Mouse (Mus musculus): ENCODE data around the gene Mybpc1. TPM values are rescaled to one million over a fixed set of nuclear protein-coding genes. Genes with fewer than 3 reads are reported as not detected.

The Mybpc1 gene
- total RNA-seq (2021), result 100 to 1,000 TPM in 1 of 2 experiments, 10 to 100 TPM in 1; 43.0 to 253 TPM
- long read RNA-seq, experiment 1, transcript Mybpc1-202 (29 exons, 3,922 nt), result major isoform, 12 of 41 reads
- long read RNA-seq, experiment 1, partial matches to known transcripts, result 9 of 41 reads
- long read RNA-seq, experiment 1, other reads (novel, unspliced or antisense), result 20 of 41 reads
- long read RNA-seq, experiment 2, partial matches to known transcripts, result 0 of 10 reads
- long read RNA-seq, experiment 2, other reads (novel, unspliced or antisense), result 9 of 10 reads

DNA sequence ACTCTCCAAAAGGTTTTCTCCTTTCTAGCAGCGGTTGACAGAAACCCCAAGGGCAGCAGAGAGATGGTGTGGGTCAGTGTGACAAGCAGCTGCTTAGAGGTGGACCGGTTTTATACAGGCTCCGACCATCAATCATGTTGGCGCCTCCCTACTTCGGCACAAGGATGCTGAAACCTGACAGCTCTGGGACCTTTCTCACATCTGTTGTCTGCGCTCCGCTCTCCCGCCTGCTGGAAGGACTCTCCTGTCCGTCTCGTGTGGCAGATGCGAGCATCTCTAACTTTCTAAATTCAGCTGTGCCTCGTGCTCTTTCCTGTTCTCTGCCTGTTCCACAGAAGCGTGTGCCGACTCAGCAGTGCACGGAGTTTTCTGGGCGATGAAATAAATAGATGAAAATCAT lies at the start of gene Mybpc1:
TSS of gene Mybpc1 (minus strand) at position 210 of the 400 bp plus-strand sequence.
- peak; percentile 10 for DNase-seq

DNA sequence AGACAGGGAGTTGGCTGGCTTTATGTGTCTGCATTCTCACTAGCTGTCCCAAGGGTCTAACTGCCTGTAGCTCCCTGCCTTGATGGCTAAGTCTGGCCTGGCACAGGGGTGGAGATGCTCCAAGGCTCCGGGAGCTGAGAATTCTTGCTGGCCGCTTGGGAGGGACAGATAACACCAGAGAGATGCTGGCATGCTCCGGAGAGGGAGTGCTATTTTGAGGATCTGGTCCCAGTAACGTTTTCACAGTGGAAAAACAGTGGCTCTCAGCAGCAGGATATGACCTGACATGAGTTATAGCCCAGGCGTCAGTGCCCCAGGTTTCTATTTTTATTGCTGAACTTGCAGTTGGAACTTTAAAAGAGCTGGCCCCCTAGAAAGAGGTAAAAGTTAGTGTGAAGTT lies 40.5 kb upstream of the Mybpc1 start:
- DNase-seq, result no peak

DNA sequence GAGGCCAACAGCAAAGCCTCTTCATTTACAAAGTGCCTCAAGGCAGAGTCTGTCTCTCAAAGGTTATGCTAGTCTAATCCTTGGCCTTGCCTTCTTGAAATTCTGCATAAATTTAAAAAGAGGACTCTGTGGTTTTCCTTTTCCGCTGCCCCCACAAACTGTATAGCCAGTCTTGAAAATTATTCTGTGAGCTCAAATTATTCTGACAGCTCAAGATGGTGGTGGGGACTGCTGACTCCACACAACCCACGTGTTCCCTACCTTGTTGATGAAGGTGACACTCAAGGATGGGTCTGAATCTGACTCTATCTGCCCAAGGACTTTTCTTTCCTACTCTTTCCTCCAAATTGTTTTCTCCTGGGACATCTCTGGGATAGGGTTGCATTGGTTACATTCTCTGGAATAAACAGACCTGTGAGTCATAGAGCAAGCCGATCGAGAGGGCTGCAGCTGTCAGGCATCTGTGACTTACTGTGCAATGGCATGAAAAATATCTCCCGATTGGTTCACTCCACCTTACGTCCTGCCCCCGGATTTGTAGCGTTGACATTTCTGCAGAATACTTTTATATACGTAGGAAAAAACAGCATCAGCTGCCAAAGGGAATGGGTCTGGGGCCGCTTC lies 26.5 kb upstream of the Mybpc1 start:
- DNase-seq, result peak; percentile 22

DNA sequence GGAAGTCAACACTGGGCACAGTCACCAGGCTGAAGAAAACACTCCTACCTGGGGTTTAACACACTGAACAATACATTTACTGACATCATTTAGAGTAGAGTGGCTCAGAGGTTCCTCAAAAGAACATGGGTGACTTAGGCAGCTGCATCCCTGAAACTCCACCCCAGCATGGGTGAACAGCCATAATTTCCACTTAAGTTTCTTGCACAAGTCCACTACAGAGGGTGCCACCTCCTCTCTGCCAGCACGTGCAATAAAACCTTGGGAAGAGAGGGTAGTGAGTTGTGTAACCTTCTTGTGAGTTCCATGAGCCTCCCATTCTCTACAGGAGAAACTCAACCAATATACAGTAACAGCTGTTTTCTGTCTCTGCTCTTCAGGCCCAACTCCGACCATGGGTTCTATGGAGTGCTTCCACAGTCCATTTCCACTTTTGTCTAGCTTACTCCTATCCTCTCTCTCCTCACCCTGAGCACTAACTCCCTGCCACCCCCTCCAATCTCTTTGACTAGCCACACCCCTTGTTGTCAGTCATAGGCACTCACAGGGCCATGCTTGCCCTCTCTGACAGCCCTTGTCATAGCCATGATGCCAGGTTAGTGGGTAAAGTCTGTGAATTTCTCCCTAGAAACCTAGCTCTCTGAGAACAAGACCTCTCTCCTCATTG lies 25.8 kb upstream of the Mybpc1 start:
- no peak for DNase-seq

DNA sequence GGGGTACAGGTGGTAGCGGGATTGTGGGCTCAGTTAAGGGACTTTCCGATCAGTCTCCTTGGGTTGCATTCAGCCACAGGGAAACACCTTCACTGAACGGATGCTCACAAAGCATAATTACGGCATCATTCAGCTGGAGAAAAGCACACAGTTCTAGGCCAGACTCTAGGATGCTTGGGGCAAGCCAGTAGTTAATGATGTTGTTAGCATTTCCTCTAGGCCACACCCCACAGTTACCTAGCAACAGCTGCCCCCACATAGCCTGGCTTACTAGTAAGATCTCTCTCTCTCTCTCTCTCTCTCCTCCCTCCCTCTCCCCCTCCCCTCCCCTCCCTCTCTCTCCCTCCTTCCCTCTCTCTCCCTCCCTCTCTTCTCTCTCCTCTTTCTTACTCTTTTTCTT lies 22.1 kb upstream of the Mybpc1 start:
- no peak for DNase-seq

DNA sequence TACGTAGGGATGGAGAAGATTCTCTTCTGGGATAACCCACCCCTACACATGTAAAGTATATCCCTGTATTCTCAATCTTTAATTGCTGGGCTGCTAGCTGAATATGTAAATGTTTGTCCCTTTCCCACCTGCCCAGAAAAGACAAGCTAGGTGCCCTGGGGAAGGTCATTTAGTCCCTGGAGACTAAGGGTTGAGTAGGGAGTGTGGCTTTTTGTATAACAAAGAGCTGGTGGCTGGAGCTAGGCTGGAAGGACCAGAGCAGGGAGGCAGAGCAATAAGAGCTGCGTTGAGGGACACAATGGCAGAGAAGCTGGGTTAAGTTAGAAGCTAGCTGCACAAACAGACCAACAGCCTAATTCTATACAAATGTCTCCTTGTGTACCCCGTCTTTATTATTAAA lies 21.2 kb upstream of the Mybpc1 start:
- no peak for DNase-seq

DNA sequence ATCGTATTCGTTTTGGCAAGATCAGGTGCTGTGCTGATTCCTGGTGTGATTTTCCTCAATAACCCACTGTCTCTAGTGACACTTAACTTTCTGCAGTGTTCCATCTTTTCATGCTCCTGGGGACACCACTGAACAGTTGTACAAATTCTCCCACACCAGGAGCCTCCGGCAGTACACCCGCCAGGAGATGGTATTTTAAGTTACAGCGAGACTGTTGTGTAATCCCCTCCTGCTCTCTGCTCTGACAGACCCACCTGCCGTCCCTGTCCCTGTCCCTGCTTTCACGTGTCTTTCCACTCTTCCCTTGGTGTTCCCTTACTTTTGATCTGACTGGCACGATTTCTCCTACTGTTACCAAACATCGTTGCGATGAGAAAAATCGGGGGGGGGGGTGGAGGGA lies 19.3 kb upstream of the Mybpc1 start:
- DNase-seq, result no peak

DNA sequence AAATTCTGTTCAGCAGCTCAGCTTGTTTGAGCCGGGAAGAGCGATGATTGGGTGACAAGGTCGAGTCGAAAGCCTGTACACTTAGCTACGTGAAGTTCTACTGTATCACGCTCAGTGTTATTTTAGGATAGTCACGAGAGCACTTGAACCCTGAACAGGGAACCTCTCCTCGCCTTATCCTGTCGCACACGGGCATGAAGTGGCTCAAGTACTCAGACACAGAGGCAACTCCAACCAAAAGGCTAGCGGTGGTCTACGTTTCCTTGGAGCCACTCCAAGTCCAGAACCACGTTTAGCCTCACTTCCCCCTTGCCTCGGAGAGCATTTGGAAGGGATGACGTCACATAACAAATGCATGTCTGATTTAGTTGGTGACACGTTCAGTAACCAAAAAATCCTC lies 17.7 kb upstream of the Mybpc1 start:
- no peak for DNase-seq

DNA sequence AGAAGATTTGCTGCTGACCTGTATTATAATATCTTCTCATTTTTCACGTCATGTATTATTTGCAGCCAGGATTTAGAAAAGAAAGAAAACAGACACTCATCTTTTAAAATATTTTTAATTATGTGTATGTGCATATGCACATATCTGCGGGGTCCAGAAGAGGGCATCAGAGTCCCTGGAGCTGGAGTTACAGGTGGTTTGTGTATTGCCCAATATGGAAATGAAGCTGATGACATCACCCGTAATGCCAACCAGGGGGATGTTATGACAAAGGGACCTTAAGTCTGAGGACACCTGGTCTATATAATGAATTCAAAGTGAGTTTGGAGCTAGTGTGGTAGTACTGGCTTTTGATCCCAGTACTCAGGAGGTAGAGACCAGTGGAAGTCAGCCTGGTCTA lies 15.9 kb upstream of the Mybpc1 start:
- DNase-seq, result no peak

DNA sequence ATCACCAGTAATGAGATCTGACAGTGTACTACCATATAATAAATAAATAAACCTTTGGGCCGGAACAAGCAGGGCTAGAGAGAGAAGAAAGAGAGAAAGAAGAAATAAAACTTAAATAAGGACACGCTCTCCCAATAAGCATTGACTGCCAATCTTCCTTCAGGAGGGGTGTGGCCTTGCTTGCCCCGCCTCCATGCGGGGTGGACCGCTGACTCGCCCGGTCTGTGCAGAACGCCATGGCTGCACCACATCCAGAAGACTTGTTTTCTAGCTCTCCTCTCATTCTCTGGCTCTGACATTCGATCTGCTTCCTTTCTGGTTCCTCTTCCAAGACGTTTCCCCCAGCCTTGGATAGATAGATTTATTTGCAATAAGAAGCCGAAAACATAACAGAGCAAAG lies 8.1 kb upstream of the Mybpc1 start:
- peak; percentile 23 for DNase-seq

DNA sequence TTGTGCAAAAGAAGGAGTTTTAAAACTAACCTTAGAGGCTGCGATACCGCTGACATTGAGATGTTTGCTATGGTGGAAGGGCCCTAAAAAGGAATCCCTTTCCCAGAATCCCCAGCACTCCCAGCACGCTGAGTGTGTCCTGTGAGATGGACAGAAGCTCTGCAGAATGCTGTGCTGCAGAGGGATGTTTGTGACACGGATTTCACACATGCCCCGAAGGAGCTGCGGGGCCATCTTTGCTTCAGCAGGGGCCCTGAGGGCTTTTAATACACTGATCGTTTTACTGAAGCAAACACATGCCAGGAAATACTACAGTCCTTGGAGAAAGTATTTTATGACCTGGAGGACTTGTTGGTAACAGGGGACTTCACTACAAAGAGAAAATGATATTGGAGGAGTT lies 1.7 kb upstream of the Mybpc1 start:
- no peak for DNase-seq

DNA sequence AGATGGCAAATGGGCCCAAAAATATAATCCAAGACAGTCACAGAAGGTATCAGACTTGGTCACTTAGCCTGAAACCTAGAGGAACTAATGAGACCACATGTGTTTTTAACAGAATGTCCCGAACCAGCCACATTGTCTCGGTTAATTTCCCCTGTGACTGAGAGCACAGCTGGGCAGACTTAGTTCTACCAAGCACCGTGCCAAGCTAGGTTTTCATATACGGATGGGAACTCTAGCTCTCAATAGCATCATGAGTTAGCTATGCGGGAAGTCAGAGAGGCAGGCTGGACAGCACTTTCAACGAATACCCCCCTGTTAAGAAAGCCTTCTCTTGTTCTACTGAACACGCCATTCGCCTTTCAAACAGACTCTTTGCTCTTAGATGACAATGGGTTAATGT lies 1.1 kb upstream of the Mybpc1 start:
- no peak for DNase-seq

DNA sequence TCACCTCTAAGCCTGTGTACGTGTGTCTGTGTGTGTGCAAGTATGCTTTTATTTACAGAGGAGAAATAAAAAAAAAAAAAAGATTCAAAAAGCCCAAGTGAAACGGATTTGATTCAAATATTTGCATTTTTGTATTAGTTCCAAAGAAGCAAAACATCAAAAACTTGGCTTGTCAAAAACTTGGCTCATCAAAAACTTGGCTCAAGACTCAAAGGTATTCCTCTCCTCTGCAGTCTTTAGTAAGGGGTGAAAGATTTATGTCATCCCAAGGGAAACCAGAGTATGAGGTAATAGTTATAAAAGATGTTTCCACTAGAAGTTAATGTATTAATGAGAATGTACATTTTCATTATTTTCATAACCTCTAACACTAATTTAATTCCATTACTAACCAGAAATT lies 1.2 kb downstream of the Mybpc1 start:
- peak; percentile 10 for DNase-seq

DNA sequence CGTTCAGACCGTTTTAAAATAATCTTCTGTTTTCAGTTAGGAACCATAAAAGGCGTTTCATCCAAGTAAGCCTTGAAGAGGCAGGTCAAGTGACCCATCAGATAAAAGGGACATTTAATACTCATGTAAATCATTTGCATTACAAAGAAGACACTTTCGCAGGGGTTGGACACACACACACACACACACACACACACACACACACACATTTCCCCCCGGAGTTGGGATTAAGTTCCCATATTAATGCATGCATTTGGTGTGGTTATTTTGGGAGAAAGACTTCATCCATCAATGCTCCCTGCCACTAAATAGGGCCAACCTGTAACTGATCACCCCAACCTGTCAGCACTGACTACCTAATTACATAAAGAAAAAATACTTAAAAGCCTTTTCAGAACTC lies 1.7 kb downstream of the Mybpc1 start:
- no peak for DNase-seq

DNA sequence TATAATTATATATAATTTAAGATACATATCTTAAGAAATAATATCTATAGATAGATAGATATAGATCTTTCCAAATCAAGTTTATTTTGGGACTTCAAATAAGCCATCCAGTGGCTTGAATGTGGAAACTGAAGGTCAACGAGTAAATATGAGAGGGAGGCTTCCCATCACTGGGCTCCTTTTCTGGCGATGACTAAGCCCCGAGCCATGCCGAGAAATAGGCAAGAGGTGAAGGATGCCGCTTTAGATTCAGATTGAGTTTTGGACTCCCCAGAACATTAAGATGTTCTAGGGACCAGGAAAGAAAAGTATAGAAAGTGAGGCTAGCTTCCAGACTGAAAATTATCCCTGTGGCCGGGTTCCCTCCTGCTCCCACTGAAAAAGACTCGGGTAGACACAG lies 4.4 kb downstream of the Mybpc1 start:
- DNase-seq, result peak; percentile 12

DNA sequence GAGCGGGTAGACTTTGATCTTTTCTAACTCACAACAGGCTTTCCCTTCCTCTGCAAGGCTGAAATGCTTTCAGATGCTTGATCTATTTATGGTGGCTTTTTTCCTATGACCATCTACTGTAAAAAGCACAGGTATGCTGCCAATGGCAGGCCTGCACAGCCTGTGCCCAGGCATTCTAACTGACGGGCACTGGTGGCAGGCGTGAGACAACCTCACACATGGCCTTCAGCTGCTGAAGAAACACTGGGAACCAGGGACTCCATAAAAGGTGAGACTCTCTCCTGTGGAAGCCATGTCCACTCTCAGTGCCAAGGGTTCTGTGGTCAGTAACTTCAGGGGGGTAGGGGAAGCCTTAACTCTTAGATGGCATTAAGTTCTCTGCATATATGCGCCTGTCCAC lies 12.6 kb downstream of the Mybpc1 start:
- DNase-seq, result no peak

DNA sequence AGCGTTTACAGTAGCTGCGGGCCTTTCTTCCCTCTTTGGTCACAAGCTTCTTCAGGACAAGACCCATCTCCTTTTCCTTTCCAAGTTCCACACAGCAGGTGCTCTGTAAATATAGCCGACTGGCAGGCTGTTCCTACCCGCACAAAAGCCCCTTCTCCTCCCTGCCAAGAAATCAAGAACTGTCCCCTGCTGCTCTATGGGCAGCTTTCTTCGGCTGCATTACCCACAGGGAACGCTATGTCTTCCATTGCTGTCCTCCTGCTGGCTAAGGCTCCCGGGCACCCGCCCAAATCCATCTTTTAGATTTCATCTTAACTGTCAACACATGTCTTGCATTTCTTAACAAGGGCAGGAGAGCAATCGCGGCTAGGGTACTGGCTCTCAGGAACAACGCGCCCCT lies 13.9 kb downstream of the Mybpc1 start:
- peak; percentile 30 for DNase-seq

DNA sequence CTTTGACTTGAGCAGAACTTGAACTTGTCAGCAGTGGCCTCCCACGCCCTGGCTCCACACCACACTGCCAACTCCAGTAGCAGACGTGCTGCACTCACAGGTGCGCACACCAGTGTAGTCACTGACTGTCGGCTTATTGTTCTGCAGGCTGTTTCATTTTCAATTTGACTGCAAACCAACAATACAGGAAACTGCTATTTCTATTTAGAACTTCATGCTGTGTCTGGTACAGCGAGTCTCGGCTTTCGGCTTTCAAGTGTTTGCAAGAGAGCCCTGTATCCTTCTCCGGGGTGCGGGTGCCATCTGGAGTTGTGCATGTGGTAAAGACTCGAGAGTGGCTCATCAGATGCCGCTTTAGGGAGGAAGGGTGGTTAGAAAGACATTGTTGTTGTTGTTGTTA lies 20.5 kb downstream of the Mybpc1 start:
- DNase-seq, result no peak

DNA sequence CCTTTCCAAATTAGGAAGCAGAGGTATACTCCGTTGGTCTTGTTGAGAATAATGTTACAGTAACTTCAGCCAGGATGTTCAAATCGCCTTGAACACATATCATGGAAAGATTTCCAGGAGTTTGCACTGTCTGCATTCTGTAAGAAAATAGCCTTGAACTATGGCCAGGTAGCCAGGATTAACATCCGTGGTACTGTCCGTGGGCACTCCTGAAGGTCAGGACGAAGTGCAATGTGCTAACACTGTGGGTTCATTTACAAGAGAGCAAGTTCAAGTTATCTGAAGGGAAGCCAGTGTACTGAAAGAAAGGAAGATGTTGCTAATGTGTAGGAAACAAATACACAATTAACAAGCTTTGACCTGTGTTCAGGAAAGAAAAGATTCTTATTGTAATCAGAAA lies 24.2 kb downstream of the Mybpc1 start:
- no peak for DNase-seq

DNA sequence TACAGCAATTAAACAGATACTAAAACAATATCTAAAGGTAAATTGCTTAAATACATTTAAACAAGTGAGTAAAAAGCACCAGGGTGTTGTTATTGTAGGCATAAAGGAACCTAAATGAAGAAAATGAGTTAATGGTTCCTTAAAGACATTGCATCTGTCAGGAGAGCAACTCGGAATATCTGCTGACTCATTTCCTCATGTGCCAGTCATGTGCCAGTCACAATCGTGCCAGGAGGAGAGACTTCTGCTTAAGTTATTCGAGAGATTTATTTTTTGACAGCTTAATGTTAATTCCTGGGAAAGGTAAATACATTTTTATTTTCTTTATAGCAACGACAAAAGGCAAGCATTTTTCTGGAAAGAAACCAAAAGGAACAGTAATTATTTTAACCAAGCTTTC lies 26.3 kb downstream of the Mybpc1 start:
- DNase-seq, result no peak

DNA sequence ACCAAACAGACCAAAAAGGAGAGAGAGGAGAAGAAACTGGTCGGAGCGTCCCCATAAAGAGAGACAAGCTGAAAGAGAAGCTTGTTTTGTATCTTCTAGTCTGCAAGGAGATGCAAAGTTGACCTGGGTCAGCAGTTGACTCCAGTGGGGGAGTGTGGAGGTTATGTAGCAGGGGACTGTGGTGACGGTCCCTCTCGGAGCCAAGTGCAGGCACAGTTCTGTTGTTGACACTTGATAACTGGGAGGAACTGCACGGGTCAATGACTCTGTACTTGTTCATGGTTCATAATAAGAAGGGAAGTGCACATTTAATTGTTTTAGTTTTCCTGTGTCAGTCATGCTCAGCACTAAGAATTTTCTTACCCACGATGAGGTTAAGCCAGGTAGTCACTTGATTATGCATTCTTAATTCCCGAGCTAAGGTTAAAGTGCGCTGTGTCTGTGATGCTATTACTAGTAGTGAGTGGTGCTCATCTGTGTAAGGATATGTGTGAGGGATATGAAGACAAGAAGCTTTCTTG lies 30.8 kb downstream of the Mybpc1 start:
- DNase-seq, result no peak

DNA sequence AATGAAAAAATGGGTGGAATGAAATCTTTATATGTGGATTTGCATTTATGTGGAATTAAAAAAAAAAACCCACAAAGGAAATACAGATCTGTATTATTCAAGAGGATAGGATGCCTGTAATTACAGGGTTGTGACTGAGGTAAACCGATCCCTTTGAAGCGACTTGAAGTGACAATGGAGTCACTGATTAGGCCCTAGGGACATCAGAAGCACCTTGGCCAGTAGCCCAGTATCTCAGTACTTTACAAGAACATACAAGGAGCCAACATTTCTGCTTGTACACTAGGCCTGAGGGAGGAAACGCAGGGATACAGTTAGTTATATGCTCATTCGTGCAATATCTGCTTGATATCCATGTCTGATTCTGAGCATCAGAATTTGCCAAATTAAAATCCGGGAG lies 32.8 kb downstream of the Mybpc1 start:
- no peak for DNase-seq

DNA sequence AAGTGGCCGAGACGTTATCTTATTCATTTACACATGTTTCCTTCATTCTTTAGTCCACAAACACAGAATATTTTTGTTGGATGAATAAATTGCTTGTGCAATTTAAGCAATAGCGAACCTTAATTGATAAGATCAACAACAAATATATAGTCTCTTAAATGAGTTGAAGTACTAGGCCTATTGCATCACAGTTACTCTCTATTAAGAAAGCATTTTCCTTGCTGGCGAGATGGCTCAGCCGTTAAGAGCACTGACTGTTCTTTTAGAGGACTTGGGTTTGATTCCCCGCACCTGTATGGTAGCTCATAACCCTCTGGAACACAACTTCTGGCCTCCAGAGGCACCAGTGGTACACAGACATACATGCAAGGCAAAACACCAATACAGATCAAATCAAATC lies 47.9 kb downstream of the Mybpc1 start:
- DNase-seq, result no peak

DNA sequence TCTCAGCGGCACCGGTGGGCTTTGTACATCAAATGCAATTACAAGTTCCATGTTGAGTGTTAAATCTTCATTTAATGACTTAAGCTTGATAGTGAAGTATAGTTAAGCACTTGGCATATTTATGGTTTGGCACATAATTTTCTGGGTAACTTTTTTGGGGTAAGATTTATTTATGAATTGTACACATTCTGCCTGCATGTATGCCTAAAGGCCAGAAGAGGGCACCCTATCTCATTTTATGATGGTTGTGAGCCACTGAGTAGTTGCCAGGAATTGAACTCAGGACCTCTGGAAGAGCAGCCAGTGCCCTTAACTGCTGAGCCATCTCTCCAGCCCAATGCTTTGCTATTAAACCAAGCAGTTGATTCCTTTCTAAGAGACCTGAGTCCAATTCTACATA lies 52.2 kb downstream of the Mybpc1 start:
- no peak for DNase-seq
